In the genomic region with DNA sequence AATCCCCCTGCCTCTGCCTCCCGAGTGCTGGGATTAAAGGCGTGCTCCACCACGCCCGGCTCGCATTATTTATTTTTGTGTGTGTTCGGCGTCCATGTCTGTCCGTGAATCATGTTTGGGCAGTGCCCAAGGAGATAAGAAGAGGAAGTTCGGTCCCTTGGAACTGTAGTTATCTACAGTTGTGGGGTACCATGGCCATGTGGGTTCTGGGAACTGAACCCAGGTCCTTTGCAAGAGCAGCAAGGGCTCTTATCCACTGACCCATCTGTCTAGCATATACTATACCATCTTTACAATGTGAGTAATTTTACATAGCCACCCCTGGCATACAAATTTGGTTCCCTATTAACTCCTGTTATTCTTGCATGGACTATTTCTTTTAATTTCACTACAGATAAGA, we compare ENCODE assay signal across 26 mouse cellular contexts. TPM values are rescaled to one million over a fixed set of nuclear protein-coding genes. Genes with fewer than 3 reads are reported as not detected.
A peak's percentile ranks its signal among the peaks of the same experiment; 100 is the strongest.
DNase-seq lines count a peak whose midpoint lies in the region; ATAC-seq and TF ChIP-seq lines count a peak whose summit lies in the region.
"Had no signal": no experiment of that assay in that cellular context is flagged by ENCODE, and none has a peak within 500 bp of the region (broad histone marks: within the 10 kb centered on the region; RNA-seq: fewer than 3 reads in every experiment).

No protein-coding gene starts in this region.

- H3K27me3 ChIP-seq in G1E (ENCODE audit: insufficient read depth, low read length): no peaks in the 10 kb centered on the region
- H3K27me3 ChIP-seq in liver, embryonic 13.5 days: no peaks in the 10 kb centered on the region
- H3K27me3 ChIP-seq in liver, postnatal 0 days (ENCODE audit: insufficient read depth, low read length): no peaks in the 10 kb centered on the region
- H3K27me3 ChIP-seq: CH12.LX had no signal

- 48% methylated on average over 9 of the region's 9 CpGs for WGBS in liver, embryonic 13.5 days (ENCODE audit: insufficient replicate concordance)
- WGBS in liver, postnatal 0 days (ENCODE audit: insufficient replicate concordance): 62% methylated on average over 9 of the region's 9 CpGs
- 90% methylated on average over 9 of the region's 9 CpGs for WGBS in lung, adult 2 months

- H3K9ac ChIP-seq in liver, embryonic 13.5 days: no peak overlapping the region
- no peak overlapping the region for H3K9ac ChIP-seq in liver, postnatal 0 days (replicated peaks)
- H3K9ac ChIP-seq: embryonic facial prominence, embryonic 12.5 days; hindbrain, embryonic 13.5 days had no signal

- no peak for TF ChIP-seq POLR2A in lung, adult 2 months (IDR thresholded peaks at IDR 0.05; ENCODE audit: borderline replicate concordance, extremely low read depth, low read depth, low read length)

- H3K27ac ChIP-seq in liver, embryonic 13.5 days: no peak overlapping the region
- no peak overlapping the region for H3K27ac ChIP-seq in liver, postnatal 0 days (ENCODE audit: low read depth)
- H3K27ac ChIP-seq: embryonic facial prominence, embryonic 12.5 days; heart, embryonic 10.5 days; hindbrain, embryonic 13.5 days; hindbrain, postnatal 0 days had no signal

- no peak overlapping the region for H3K4me3 ChIP-seq in G1E (ENCODE audit: low read depth, low read length)
- H3K4me3 ChIP-seq in liver, embryonic 13.5 days (replicated peaks): no peak overlapping the region
- no peak overlapping the region for H3K4me3 ChIP-seq in liver, postnatal 0 days (ENCODE audit: low read depth, low read length)
- no peak overlapping the region for H3K4me3 ChIP-seq in lung, adult 2 months (replicated peaks; ENCODE audit: extremely low read depth, low read depth, low read length)
- H3K4me3 ChIP-seq: embryonic facial prominence, embryonic 12.5 days; heart, embryonic 10.5 days; hindbrain, embryonic 13.5 days had no signal

- DNase-seq in G1E (ENCODE audit: low spot score): no peak
- peak; percentile 6 for DNase-seq in liver, embryonic 13.5 days
- DNase-seq in liver, postnatal 0 days: no peak
- no peak for DNase-seq in lung, adult 2 months
- no peak for DNase-seq in lung, postnatal 25 days (ENCODE audit: low spot score)
- no peak for DNase-seq in heart, postnatal 36 days
- no peak for DNase-seq in testis, postnatal 14 days (ENCODE audit: low spot score)
- DNase-seq: adrenal gland, postnatal 14 days; cerebellum, adult 18-20 months; cerebellum, postnatal 10 days; embryo, embryonic 11 days; gastrocnemius, postnatal 10 days; heart, adult 18-20 months; heart, postnatal 10 days had no signal

- TF ChIP-seq CTCF in G1E (IDR thresholded peaks at IDR 0.05; ENCODE audit: low read depth, low read length): no peak
- TF ChIP-seq CTCF in liver, postnatal 0 days (IDR thresholded peaks at IDR 0.05; ENCODE audit: low read depth): no peak
- TF ChIP-seq CTCF in lung, adult 2 months (IDR thresholded peaks at IDR 0.05; ENCODE audit: insufficient read depth, low read length): no peak

- H3K36me3 ChIP-seq in G1E (replicated peaks): no peaks in the 10 kb centered on the region
- no peaks in the 10 kb centered on the region for H3K36me3 ChIP-seq in liver, embryonic 13.5 days
- H3K36me3 ChIP-seq in liver, postnatal 0 days (replicated peaks; ENCODE audit: insufficient read depth, low read length): no peaks in the 10 kb centered on the region
- H3K36me3 ChIP-seq: embryonic facial prominence, embryonic 12.5 days; heart, embryonic 10.5 days; hindbrain, embryonic 13.5 days had no signal

- intact Hi-C loops in heart, postnatal 36 days (cut with DNase I): loop anchor here (10.0 kb wide), 1 partner anchor 213 kb away; no protein-coding TSS in a partner anchor

- no peak overlapping the region for H3K4me2 ChIP-seq in liver, embryonic 13.5 days
- no peak overlapping the region for H3K4me2 ChIP-seq in liver, postnatal 0 days (ENCODE audit: low read depth, low read length)
- H3K4me2 ChIP-seq: embryonic facial prominence, embryonic 12.5 days; hindbrain, embryonic 13.5 days had no signal

- TF ChIP-seq EP300 in liver, postnatal 0 days (IDR thresholded peaks at IDR 0.05; ENCODE audit: low read depth): no peak

- no peaks in the 10 kb centered on the region for H3K9me3 ChIP-seq in G1E (replicated peaks)
- no peaks in the 10 kb centered on the region for H3K9me3 ChIP-seq in liver, embryonic 13.5 days (replicated peaks)
- no peaks in the 10 kb centered on the region for H3K9me3 ChIP-seq in liver, postnatal 0 days (ENCODE audit: low read length)
- H3K9me3 ChIP-seq: embryonic facial prominence, embryonic 12.5 days; heart, embryonic 10.5 days; hindbrain, embryonic 13.5 days had no signal

- peak; percentile 87 for ATAC-seq in G1E (ENCODE audit: extremely low read depth, insufficient number of reproducible peaks, low FRiP score, poor library complexity, severe bottlenecking)
- 0 out of 2 replicates have a peak, but pooled peaks have one; percentile 45 for ATAC-seq in common myeloid progenitor, adult 5-6 weeks (replicated peaks; ENCODE audit: low read depth, poor library complexity, severe bottlenecking)
- peak; percentile 86 for ATAC-seq in liver, embryonic 13.5 days (ENCODE audit: low read depth)
- peak; percentile 48 for ATAC-seq in liver, postnatal 0 days
- ATAC-seq: activated CD4-positive, CD25-positive, alpha-beta regulatory T cell, adult 4 months; forebrain, embryonic 16.5 days; hindbrain, postnatal 0 days; Patski had no signal

- peaks cover 32% of the 10 kb centered on the region for H3K4me1 ChIP-seq in G1E (ENCODE audit: insufficient read depth, low read depth, low read length)
- H3K4me1 ChIP-seq in liver, embryonic 13.5 days (replicated peaks): peaks cover 8% of the 10 kb centered on the region
- no peaks in the 10 kb centered on the region for H3K4me1 ChIP-seq in liver, postnatal 0 days (ENCODE audit: insufficient read depth)
- H3K4me1 ChIP-seq in lung, adult 2 months (ENCODE audit: control insufficient read depth, insufficient read depth, low read length): no peaks in the 10 kb centered on the region
- H3K4me1 ChIP-seq: embryonic facial prominence, embryonic 12.5 days; heart, embryonic 10.5 days; hindbrain, embryonic 13.5 days had no signal

RNA-seq across cellular contexts. Expression of a gene that starts 5.7 kb away (rescaled TPM):
- total RNA-seq in G1E (2014; fragmentation: Nextera tagmentation) (17.5 and 19.5 TPM in 2 replicates), G1E (2017) (17.8 and 19.3 TPM in 2 replicates)
- polyA plus RNA-seq in G1E (2012): 20.6 and 32.9 TPM in 2 replicates
- total RNA-seq in common myeloid progenitor, adult 5-6 weeks (2017): 19.3 and 19.4 TPM in 2 replicates
- polyA plus RNA-seq in liver, embryonic 13.5 days (2015; fragmentation: Nextera tagmentation; extraction: Ambion mirVana): 20.0 and 21.6 TPM in 2 replicates
- 6.8 and 7.9 TPM in 2 replicates for polyA plus RNA-seq in liver, postnatal 0 days (2015; fragmentation: Nextera tagmentation; extraction: Ambion mirVana)
- polyA plus RNA-seq in lung, adult 2 months (2012; rRNA removed): 5.3 and 5.7 TPM in 2 replicates
- total RNA-seq in heart, postnatal 36 days (2021): 1 to 10 TPM; 4.6 to 5.2 TPM

RNA-seq across cellular contexts. Expression of a gene that starts 6.6 kb away (rescaled TPM):
- total RNA-seq in G1E (2014; fragmentation: Nextera tagmentation) (not detected in 2 replicates), G1E (2017) (0.29 and 0.49 TPM in 2 replicates)
- polyA plus RNA-seq in G1E (2012): 0.04 TPM in 1 of 2 replicates, not detected in the other
- not detected in 2 replicates for total RNA-seq in common myeloid progenitor, adult 5-6 weeks (2017)
- 0.28 and 0.45 TPM in 2 replicates for polyA plus RNA-seq in liver, embryonic 13.5 days (2015; fragmentation: Nextera tagmentation; extraction: Ambion mirVana)
- polyA plus RNA-seq in liver, postnatal 0 days (2015; fragmentation: Nextera tagmentation; extraction: Ambion mirVana): 5.3 and 6.2 TPM in 2 replicates
- not detected in 2 replicates for polyA plus RNA-seq in lung, adult 2 months (2012; rRNA removed)
- not detected for total RNA-seq in heart, postnatal 36 days (2021)
- total RNA-seq: adrenal gland, postnatal 14 days; CH12.LX; gastrocnemius, postnatal 10 days; gastrocnemius, postnatal 4 days; heart, adult 18-20 months; heart, postnatal 10 days; hematopoietic stem cell, adult 5-6 weeks; hindbrain, postnatal 0 days had no signal
- polyA plus RNA-seq: activated CD4-positive, CD25-positive, alpha-beta regulatory T cell, adult 4 months; forebrain, embryonic 16.5 days; heart, embryonic 14.5 days; hindbrain, postnatal 0 days; Patski had no signal

RNA-seq across cellular contexts. Expression of a gene that starts 54.2 kb away (rescaled TPM):
- total RNA-seq in G1E (2014; fragmentation: Nextera tagmentation): 0.23 and 0.39 TPM in 2 replicates
- total RNA-seq in G1E (2017): 0.29 and 0.33 TPM in 2 replicates
- not detected in 2 replicates for polyA plus RNA-seq in G1E (2012)
- total RNA-seq in common myeloid progenitor, adult 5-6 weeks (2017): 0.69 TPM in 1 of 2 replicates, not detected in the other
- 0.08 and 0.14 TPM in 2 replicates for polyA plus RNA-seq in liver, embryonic 13.5 days (2015; fragmentation: Nextera tagmentation; extraction: Ambion mirVana)
- polyA plus RNA-seq in liver, postnatal 0 days (2015; fragmentation: Nextera tagmentation; extraction: Ambion mirVana): 0.11 and 0.19 TPM in 2 replicates
- 4.5 and 4.7 TPM in 2 replicates for polyA plus RNA-seq in lung, adult 2 months (2012; rRNA removed)
- total RNA-seq in heart, postnatal 36 days (2021): 1 to 10 TPM in 1 of 2 experiments, under 1 TPM in 1; 0.65 to 1.7 TPM

RNA-seq across cellular contexts. Expression of a gene that starts 57.1 kb away (rescaled TPM):
- 0.19 TPM in 1 of 2 replicates, not detected in the other for total RNA-seq in G1E (2014; fragmentation: Nextera tagmentation)
- total RNA-seq in G1E (2017): 0.05 and 0.12 TPM in 2 replicates
- not detected in 2 replicates for polyA plus RNA-seq in G1E (2012)
- total RNA-seq in common myeloid progenitor, adult 5-6 weeks (2017): not detected in 2 replicates
- polyA plus RNA-seq in liver, embryonic 13.5 days (2015; fragmentation: Nextera tagmentation; extraction: Ambion mirVana): 0.03 TPM in 1 of 2 replicates, not detected in the other
- polyA plus RNA-seq in liver, postnatal 0 days (2015; fragmentation: Nextera tagmentation; extraction: Ambion mirVana): 0.20 and 0.23 TPM in 2 replicates
- 1.9 and 3.3 TPM in 2 replicates for polyA plus RNA-seq in lung, adult 2 months (2012; rRNA removed)
- total RNA-seq in heart, postnatal 36 days (2021): 1 to 10 TPM; 1.6 TPM
- total RNA-seq: hematopoietic stem cell, adult 5-6 weeks had no signal
- polyA plus RNA-seq: activated CD4-positive, CD25-positive, alpha-beta regulatory T cell, adult 4 months; forebrain, embryonic 16.5 days; heart, embryonic 14.5 days had no signal
